Mouse (Mus musculus): ENCODE measurements around the gene Raver1.

Raver1 gene

GRCm38 (mm10) chr9:21091707-21092320 lies at the start of gene Raver1, which contains the start of gene Gm38431:
Gene Raver1, minus strand, starts transcription at chr9:21092008.
Gene Gm38431, minus strand, starts transcription at chr9:21091997.
- under 1% methylated on average over 54 of the region's 54 CpGs for WGBS

- WGBS: 81% methylated on average over 4 of the region's 4 CpGs
These were observed 46.6 kb upstream of the Raver1 start for GRCm38 (mm10) chr9:21138386-21138785.

DNA sequence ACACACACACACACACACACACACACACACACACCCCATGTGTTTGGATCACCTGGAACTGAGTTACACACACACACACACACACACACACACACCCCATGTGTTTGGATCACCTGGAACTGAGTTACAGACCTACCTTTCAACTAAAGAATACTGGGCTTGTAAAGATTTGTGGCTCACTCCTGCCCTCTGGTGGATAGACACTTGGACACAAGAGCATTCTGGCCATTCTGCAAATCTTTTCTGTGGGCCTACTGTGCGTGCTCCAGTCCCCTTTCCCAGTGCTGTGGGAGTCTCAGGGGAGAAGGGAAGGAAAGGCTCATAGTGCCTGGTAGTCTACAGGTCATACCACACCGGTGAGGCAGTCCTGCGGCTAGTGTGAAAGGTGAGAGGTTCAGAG lies 45.4 kb upstream of the Raver1 start:
- 48% methylated on average over 3 of the region's 3 CpGs for WGBS

- WGBS: 56% methylated on average over 6 of the region's 6 CpGs
These were observed 44.6 kb upstream of the Raver1 start for GRCm38 (mm10) chr9:21136401-21136800.

DNA sequence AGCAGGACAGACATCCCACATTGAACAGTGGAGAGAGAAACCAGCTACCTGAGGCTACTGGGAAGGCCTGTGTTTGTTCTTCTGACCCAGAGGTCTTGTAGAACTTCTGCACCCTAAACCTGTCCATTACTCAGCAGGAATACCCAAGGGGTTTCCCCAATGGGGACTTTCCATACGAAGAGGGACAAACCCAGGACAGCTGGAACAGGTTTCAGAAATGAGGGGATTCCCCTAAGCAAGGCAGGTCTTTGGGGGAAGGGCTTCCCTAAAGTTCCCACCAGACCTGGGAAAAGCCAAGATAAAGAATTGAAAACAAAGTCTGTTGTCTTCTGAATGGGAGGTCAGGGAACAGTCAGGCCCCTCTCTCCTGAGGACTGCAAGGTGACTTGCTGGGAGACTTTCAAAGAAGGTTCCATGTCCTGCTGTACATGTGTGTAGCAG lies 44.2 kb upstream of the Raver1 start:
- WGBS: 56% methylated on average over 1 of the region's 1 CpGs

DNA sequence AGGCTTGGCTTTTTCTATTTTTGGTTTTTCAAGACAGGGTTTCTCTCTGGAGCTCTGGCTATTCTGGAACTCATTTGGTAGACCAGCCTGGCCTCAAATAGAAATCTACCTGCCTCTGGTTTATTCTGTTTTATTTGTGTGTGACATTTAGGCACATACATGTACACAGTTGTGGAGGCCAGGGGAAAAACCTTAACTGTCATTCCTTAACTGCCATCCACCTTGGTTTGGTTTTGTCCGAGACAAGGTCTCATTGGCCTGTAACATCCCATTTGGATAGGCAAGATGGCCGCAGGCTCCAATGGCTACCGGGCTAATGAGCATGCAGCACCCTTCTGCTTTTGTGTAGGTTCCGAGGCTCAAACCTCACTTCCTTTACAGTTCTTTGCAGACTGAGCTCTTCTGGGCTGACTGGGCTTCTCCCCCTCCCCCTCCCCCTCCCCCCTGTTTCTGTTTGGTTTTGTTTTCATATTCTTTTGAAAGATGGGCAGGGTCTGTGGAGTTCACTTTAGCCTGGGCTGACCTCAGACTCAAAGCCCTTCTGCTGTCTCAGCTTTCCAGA lies 43.6 kb upstream of the Raver1 start:
- 79% methylated on average over 4 of the region's 4 CpGs for WGBS

DNA sequence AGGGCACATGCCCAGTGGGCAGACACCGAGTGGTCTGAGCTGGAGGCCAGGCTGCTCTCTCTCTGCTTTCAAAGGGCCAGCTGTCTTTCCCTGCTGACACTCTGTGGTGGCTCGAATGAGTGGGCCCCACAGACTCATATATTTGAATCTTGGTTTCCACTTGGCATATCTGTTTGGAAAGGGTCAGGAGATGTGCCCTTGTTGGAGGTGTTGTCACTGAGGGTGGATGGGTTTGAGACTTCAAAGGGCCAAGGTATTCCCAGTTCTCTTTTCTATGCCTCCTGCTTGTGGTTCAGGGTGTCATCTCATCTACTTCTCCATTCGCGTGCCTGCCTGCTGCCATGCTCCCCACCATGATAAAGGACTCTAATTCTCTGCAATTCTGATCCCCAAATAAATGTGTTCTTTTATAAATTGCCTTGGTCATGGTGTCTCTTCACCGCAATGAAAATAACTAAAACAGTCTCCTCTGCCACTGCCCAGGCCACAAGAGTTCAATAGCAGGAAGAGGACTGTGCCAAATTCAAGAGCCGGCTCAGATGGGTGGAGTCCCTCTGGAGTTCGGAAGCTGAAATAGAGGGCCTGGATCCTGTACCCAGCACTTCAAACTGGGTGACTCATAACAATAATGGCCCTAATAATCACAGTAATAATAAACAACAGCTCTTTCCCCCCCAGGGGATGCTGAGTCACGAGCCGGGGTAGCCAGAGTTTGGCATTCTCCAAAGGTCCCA lies 43.0 kb upstream of the Raver1 start:
- 63% methylated on average over 9 of the region's 9 CpGs for WGBS

- WGBS: 82% methylated on average over 9 of the region's 9 CpGs
These were observed 41.4 kb upstream of the Raver1 start for GRCm38 (mm10) chr9:21133064-21133707.

DNA sequence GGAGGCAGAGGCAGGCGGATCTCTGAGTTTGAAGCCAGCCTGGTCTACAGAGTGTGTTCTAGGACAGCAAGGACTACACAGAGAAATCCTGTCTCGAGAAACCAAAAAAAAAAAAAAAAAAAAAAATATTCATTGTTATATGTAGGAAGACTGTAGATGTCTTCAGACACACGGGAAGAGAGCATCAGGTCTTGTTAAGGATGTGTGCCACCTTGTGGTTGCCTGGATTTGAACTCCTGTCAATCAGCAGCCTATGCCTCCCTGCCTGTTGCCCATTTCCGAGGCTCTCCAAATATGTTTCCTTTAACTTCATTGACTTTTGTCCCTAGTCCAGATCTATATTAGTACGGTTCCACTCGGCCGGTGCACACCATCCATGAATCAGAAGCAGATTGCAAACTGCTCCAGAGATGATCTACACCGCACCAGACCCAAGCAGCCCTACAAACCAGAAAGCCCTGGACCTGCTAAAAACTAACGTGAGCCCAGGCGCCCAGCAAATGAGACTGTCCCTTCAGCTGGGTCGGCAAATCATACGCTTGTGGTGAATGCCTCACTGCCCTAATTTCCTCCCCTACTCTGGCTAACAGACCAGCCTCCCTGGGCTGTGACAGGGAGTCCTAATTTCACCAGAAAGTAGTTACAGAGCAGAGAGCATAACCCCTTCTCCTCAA lies 40.4 kb upstream of the Raver1 start:
- WGBS: 58% methylated on average over 12 of the region's 12 CpGs

DNA sequence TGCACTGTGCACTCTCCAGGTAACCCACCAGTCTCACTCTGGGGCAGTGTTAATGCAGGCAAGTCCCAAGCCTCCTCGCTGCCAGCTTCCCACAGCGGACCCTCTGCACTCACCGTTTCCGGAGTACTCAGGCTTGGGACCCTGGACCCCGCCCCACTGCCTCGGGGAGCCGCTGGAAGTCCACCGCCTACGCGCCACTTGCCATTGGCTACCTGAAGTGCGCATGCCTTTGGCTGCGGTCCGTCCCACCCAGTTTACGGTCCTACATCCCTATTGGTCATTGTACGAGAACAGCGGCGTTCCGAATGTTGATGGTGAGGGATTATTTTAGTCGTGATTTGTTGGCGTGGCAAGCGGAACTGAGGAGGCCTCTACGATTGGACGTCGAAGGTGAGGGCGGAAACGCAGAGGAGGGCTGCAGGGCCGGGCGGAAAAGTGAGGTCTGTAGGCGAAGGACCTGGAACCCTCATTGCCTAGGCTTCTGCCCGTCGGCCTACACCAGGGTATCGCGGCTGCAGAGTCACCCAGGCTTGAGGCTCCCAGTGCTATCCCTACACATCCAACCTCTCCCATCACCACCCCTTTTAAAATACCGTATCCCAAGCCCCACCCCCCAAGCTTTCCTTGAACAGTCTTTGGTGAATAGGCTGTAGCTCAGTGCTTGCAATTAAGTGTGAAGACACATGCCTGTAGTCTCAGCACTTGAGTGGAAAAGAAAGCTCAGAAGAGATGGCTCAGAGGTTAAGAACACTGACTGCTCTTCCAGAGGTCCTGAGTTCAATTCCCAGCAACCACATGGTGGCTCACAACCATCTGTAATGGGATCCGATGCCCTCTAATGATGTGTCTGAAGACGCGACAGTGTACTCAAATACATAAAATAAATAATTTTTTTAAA lies 39.5 kb upstream of the Raver1 start, which contains the start of gene Tyk2:
Gene Tyk2 (minus strand): TSS at position 185 of the 898 bp plus-strand sequence.
- 5% methylated on average over 37 of the region's 37 CpGs for WGBS

DNA sequence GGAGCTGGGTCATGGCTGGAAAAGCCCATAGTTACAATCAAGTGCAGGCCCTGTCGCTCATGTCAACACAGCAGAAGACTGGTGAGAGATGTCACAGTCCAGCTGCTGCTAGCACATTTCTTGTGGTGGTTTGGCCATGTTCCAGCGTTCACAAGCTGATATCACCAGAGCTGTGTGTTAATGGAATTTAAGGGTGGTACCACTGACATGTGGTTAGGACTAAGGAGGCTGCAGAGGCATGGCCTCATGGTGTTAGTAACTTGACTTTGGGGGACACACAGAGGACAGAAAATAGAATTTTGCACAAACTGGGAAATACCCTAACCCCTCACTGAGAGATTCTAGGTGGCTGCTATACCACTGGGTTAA lies 34.4 kb upstream of the Raver1 start:
- WGBS: 74% methylated on average over 2 of the region's 2 CpGs

DNA sequence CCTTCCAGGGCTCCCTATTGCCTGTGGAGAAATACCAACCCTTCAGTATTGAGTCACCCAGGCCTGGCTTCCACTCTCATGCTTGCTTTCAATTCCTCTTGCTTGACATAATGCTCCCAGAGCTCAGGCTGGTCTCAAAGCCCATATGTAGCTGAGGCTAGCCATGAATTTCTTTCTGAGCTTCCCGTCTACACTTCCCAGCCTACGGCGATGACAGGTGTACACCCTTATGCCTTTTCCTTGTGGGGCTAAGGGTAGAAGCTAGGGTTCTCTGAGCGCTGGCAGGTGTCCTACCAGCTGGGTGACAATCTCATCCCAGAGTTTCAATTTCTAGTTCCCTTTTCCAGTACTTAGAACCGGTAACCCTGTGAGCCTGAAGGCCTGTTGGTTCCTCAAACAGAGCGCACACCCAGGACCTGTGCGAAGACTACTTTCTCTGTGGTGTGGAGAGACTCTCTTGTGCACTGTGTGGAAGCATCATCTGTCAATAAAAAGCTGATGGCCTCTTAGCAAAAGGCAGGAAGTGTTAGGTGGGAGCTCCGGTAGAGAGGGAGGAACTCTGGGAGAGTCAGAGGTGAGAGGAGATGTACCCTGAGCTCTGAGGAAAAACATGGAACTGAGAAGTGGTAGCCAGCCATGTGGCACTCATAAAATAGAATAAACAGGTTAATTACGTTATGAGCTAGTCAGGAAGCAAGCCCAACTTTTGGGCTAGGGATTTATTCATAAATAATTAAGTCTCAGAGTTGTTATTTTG lies 33.9 kb upstream of the Raver1 start:
- WGBS: 86% methylated on average over 9 of the region's 9 CpGs

DNA sequence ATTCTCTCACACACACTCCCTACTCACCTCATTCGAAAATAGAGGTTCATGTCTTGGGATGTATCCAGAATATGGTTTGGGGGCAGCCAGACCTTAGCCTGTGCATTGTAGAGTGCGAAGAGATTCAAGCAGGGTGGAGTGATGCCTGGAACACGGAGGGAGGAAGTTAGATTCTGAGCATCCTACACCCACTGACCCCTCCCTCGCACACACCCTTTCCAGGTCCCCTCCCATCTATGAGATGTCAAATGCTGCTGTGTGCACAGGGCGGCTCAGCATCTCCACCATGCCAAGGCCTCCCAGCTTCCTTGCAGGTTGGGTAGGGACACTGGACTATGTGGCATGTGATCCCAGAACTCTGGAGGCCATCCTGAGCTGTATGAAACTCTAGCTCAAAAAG lies 33.0 kb upstream of the Raver1 start:
- 88% methylated on average over 5 of the region's 5 CpGs for WGBS

GRCm38 (mm10) chr9:21121483-21121882 lies 29.7 kb upstream of the Raver1 start:
- WGBS: 86% methylated on average over 16 of the region's 16 CpGs

- 81% methylated on average over 6 of the region's 6 CpGs for WGBS
These were observed 25.3 kb upstream of the Raver1 start for GRCm38 (mm10) chr9:21117073-21117472.

- WGBS: 95% methylated on average over 8 of the region's 8 CpGs
These were observed 23.3 kb upstream of the Raver1 start for GRCm38 (mm10) chr9:21115105-21115504.

DNA sequence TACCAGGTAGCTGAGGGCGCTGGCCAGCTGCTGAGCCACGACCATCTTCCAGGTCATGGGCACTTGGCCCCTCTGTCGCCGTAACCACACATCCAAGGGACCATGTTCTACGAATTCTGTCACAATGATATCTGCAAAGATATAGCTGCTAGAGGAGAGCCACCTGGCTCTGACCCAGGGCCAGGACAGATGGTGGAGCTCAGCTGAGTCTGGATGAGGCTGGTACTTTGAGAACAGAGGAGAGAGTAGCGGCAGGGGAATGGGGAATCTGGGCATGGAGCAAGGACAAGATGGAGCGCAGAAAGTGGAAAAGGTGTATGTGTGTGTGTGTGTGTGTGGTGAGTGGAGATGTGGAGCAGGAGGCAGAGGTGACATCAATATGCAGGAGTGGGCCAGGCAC lies 22.4 kb upstream of the Raver1 start:
- WGBS: 79% methylated on average over 7 of the region's 7 CpGs

DNA sequence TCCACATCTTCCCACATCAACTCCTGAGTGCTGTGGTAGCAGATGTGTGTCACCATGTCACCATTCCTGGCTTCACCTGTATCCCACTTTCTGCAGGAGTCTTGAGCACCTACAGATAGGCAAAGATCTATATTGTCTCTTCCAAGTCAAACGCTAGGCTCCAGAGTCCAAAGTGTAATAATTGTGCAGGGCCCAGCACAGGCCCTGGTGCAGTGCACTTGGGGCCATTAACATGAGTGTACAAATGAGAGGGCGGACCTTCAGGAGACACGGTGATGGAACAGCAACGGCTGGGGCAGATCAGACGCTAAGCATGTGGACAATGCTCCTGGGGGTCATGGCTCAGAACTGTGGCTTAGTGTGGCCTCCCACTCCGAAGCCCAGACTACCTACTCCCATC lies 21.9 kb upstream of the Raver1 start:
- WGBS: 92% methylated on average over 6 of the region's 6 CpGs

GRCm38 (mm10) chr9:21107607-21108237 lies 15.9 kb upstream of the Raver1 start:
- WGBS: 68% methylated on average over 23 of the region's 23 CpGs
